Mouse (Mus musculus) limb, embryonic 13.5 days (tissue): ENCODE measurements around the gene Cpne5. TPM values are rescaled to one million over a fixed set of nuclear protein-coding genes. Genes with fewer than 3 reads are reported as not detected.

Experiments used
- ATAC-seq: fragments of 200-750 bp; cut with Nextera tagmentation; 2 replicates; pipeline ENCODE4 v1.8.0; 2017; ENCODE audit warnings: low read depth, moderate number of reproducible peaks, moderate TSS enrichment; ENCODE audit not compliant: low FRiP score
- H3K27ac ChIP-seq: fragments of 300-500 bp; sonication (generic); 2 replicates; pipeline ENCODE4 v1.5.1; 2015; ENCODE audit warnings: inconsistent platforms, mild to moderate bottlenecking, moderate library complexity
- H3K27me3 ChIP-seq: fragments of 300-500 bp; sonication (generic); 2 replicates; pipeline ENCODE4 v1.6.1; 2015; ENCODE audit warnings: mild to moderate bottlenecking, inconsistent platforms
- H3K36me3 ChIP-seq: fragments of 300-500 bp; sonication (generic); 2 replicates; pipeline ENCODE4 v1.6.1; 2015; ENCODE audit warnings: inconsistent platforms, mild to moderate bottlenecking, moderate library complexity
- H3K4me1 ChIP-seq: fragments of 300-500 bp; sonication (generic); 2 replicates; pipeline ENCODE4 v1.6.1; 2015; ENCODE audit warnings: inconsistent platforms
- H3K4me2 ChIP-seq: fragments of 300-500 bp; sonication (generic); replicated peaks from 2 replicates; pipeline ENCODE4 v1.6.1; 2015; ENCODE audit warnings: inconsistent platforms, mild to moderate bottlenecking, moderate library complexity
- H3K4me3 ChIP-seq: fragments of 300-500 bp; sonication (generic); 2 replicates; pipeline ENCODE4 v1.5.1; 2015; ENCODE audit warnings: moderate library complexity, mild to moderate bottlenecking, inconsistent platforms
- H3K9ac ChIP-seq: fragments of 300-500 bp; sonication (generic); 2 replicates; pipeline ENCODE4 v1.6.1; 2015; ENCODE audit warnings: mild to moderate bottlenecking, inconsistent platforms
- H3K9me3 ChIP-seq: fragments of 300-500 bp; sonication (generic); 2 replicates; pipeline ENCODE4 v1.6.1; 2016; ENCODE audit warnings: inconsistent platforms
- WGBS: fragments of 180-500 bp; shearing (Covaris S2); methylation state at CpG from one replicate; pipeline ENCODE4 v1.1.7; 2015; 5-methylcytosine and 5-hydroxymethylcytosine counted together
- polyA plus RNA-seq: library from polyadenylated mRNA; unstranded; fragments of >200 nt; fragmentation: Nextera tagmentation; extraction: Ambion mirVana; gene quantifications from 2 replicates; pipeline ENCODE4 v1.2.1, GENCODE M21; 2015

The Cpne5 gene
- polyA plus RNA-seq, 1 experiment from 2014 or later = 10.4 TPM

DNA sequence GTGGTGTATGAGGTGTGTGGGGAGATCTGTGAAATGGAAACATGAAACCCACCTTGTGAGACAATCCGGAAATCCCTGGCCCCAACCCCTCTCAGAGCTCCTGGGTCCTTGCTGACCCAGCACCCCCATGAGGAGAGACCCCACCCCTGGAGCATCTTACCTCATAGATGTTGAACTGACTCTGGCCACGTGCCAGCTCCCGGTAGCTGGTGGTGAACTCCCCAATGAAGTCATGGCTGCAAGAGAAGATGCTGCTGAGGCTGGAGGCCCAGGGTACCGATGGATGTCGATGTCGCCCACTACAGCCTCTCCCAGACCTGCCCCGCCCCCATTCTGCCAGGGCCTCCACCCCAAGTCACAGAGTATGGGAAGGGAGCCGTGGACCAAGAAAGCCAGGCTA, 64.8 kb downstream of the Cpne5 start:
- H3K9ac ChIP-seq = no peak overlapping the region; the same call in 1 of the 2 replicates
- no peak overlapping the region for H3K27ac ChIP-seq
- H3K4me3 ChIP-seq = no peak overlapping the region
- 75% methylated on average over 8 of the region's 8 CpGs for WGBS
- H3K27me3 ChIP-seq = no peaks in the 10 kb centered on the region
- no peaks in the 10 kb centered on the region for H3K9me3 ChIP-seq
- ATAC-seq = no peak
- H3K36me3 ChIP-seq = no peaks in the 10 kb centered on the region
- H3K4me2 ChIP-seq = no peak overlapping the region
- H3K4me1 ChIP-seq = peaks cover 12% of the 10 kb centered on the region

DNA sequence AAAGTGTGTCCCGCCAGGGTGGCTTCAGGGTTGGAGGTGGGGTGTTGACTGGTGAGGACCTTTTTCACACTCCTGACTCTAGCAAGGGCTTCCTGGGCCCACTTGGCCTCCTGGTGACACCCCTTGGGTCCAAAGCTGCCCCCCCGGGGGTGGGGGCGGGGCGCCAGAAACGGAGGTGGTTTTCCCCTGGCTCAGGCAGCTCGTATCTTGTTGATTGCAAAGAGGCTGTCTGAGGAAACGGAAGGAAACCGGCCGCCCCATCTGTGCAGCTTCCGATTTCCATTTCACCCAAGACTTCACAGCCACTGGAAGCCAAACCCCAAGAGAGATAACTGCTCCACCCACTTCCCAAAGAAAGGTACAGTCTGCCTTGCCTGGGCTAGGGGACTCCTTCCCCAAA, 65.9 kb downstream of the Cpne5 start:
- peaks cover 15% of the 10 kb centered on the region for H3K4me1 ChIP-seq
- no peak overlapping the region for H3K27ac ChIP-seq
- 44% methylated on average over 10 of the region's 10 CpGs for WGBS
- ATAC-seq = no peak
- H3K36me3 ChIP-seq = no peaks in the 10 kb centered on the region
- no peak overlapping the region for H3K4me3 ChIP-seq
- H3K27me3 ChIP-seq = 0 out of 2 replicates have a peak, but pooled peaks cover 5% of the 10 kb centered on the region
- no peak overlapping the region for H3K4me2 ChIP-seq
- H3K9ac ChIP-seq = no peak overlapping the region
- no peaks in the 10 kb centered on the region for H3K9me3 ChIP-seq

DNA sequence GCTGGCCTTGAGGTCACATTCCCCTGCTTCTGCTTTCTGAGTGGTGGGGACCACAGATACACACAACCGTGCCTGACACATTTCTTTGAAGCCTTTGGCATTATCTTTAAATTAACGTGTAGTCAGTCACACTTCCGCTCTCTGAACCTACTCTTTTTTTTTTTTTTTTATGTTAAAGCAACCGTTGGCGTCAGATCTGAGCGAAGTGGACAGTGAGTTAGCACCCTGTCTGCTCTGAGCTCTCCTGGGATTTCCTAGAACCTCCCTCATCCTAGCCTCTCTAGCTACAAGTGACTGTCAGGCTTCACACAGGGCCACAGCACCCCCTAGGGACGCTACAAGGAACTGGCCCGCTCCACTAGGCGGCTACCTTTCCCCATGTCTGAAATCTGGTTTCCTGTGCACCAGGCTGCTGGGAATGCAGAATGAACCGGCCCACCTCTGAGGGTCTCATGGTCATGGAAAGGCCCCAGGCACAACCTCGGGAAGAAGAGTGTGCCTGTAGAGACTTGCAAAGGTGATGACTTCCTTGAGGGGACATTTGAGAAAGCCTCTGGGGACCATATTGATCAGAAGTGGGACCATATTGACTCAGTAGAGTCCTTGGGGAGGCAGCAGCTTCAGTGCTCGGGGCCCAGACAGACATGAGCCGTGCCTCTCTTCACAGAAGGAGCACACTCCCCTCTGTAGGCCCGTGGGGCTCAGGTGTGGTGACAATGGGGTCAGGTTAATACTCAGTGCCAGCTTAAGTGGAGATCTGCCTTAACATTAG, 66.8 kb downstream of the Cpne5 start:
- Histone ChIP-seq H3K27ac (no peak overlapping the region), H3K9ac (no peak overlapping the region), H3K4me1 (peaks cover 10% of the 10 kb centered on the region), H3K4me2 (no peak overlapping the region), H3K36me3 (no peaks in the 10 kb centered on the region), H3K4me3 (no peak overlapping the region), H3K27me3 (peaks cover 13% of the 10 kb centered on the region), H3K9me3 (no peaks in the 10 kb centered on the region)
- 22% methylated on average over 14 of the region's 14 CpGs for WGBS
- no peak for ATAC-seq

DNA sequence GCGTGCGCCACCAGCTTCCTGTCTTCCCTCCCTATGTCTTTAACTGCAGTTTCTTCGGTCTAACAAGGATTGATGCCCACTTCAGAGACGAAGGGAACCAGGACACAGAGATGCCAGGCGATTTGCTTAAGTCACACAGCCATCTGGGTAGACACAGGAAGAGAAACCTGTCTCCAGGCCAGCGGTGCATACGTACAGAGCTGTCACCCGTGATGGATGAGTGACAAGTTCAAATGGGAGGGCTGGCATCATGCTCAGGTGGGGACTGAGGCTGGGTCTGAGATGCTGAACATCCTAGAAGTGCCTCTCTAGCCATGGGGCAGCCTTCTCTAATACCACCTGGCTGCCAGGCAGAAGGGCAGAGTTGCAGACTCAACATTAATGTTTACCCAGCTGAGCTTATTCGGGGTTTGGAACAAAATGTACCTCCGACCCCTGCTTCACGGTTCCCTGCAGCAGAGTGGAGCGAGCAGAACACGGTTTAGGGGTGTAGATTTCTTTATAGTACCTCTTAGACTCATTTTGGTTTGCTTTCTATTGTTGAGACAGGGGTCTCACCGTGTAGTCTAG, 67.5 kb downstream of the Cpne5 start:
- peaks cover 19% of the 10 kb centered on the region for H3K27me3 ChIP-seq

DNA sequence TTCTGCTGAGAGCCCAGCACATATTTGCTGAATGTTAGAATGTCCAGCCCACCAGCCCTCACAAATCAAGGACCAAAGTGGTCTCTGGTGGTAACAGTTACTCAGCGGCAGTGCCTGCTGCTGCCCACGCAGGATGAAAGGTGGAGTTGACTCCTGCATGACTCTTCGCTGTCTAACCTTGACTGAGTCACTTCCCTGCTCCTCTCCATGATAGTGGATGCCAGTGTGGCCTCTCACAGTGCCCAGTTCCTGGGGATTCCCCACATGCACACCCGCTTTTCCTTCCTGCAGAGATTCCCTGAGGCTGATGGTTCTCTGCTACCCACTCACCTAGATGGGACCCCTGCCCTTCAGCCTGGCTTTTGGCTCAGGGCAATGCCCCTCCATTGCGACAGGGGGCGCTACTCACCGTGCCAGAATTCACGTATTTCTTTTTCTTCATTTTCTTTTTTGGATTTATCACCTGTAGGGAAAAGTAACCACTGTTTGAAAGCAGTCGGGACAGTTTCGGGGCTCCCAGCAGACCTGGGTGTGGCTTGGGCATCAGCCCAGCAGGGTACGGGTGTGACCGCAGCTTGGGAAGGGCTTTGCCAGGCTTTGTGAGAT, 68.9 kb downstream of the Cpne5 start:
- peaks cover 24% of the 10 kb centered on the region for H3K4me1 ChIP-seq
- no peak overlapping the region for H3K9ac ChIP-seq
- 70% methylated on average over 12 of the region's 12 CpGs for WGBS
- no peak overlapping the region for H3K4me2 ChIP-seq
- no peaks in the 10 kb centered on the region for H3K9me3 ChIP-seq
- H3K4me3 ChIP-seq = no peak overlapping the region
- H3K27ac ChIP-seq = no peak overlapping the region
- no peak for ATAC-seq
- H3K27me3 ChIP-seq = peaks cover 29% of the 10 kb centered on the region
- H3K36me3 ChIP-seq = no peaks in the 10 kb centered on the region

More for the DNA sequence above, 67.5 kb downstream of the Cpne5 start:
- Histone ChIP-seq H3K9ac (no peak overlapping the region), H3K4me1 (peaks cover 14% of the 10 kb centered on the region), H3K9me3 (no peaks in the 10 kb centered on the region), H3K36me3 (no peaks in the 10 kb centered on the region), H3K4me2 (no peak overlapping the region), H3K4me3 (no peak overlapping the region), H3K27ac (no peak overlapping the region)
- 74% methylated on average over 14 of the region's 14 CpGs for WGBS
- no peak for ATAC-seq

DNA sequence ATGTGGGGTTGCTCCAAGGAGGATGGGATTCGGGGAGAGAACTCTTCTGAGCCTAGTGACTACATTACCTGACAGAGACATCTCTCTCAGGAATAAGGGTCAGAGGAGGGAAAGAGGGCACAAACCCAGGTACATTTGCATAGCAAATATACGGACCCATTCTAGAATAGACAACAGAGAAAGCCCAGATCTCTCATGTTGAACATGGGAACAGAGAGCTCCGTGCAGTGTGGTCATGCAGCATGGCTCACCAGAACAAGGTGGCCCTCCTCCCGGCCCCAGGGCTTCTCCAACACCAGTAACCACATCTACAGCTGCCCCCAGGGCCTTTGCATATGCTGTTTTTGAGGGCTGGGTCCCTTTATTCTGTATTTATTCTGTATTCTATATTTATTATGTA, 69.5 kb downstream of the Cpne5 start:
- Histone ChIP-seq H3K9ac (no peak overlapping the region), H3K36me3 (no peaks in the 10 kb centered on the region), H3K9me3 (no peaks in the 10 kb centered on the region), H3K27ac (no peak overlapping the region), H3K4me1 (peaks cover 24% of the 10 kb centered on the region), H3K4me2 (no peak overlapping the region), H3K27me3 (peaks cover 32% of the 10 kb centered on the region), H3K4me3 (no peak overlapping the region)
- no peak for ATAC-seq
- 85% methylated on average over 4 of the region's 4 CpGs for WGBS

DNA sequence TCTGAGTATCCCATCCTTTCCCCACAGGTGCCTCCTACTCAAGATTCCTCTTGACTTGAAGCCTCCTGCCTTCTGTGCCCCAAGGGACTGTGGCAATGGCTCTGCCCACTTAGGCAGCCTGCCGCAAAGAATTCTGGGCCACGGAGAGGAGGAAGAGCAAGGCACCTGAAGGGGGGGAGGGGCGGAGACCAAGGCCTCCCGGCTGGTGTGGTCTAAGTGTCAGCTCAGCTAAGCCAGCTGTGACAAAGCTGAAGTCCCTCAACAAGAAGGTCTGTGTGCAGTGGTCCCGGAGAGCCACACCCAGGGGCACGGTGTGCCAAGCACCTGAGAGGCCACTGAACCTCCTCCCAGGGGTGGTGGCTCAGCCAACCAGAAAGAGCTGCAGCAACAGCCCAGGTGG, 70.6 kb downstream of the Cpne5 start:
- Histone ChIP-seq H3K4me3 (no peak overlapping the region), H3K27me3 (peaks cover 32% of the 10 kb centered on the region), H3K36me3 (no peaks in the 10 kb centered on the region), H3K4me2 (no peak overlapping the region), H3K4me1 (peaks cover 24% of the 10 kb centered on the region), H3K9ac (no peak overlapping the region), H3K27ac (no peak overlapping the region), H3K9me3 (no peaks in the 10 kb centered on the region)
- ATAC-seq = no peak
- 58% methylated on average over 6 of the region's 6 CpGs for WGBS

DNA sequence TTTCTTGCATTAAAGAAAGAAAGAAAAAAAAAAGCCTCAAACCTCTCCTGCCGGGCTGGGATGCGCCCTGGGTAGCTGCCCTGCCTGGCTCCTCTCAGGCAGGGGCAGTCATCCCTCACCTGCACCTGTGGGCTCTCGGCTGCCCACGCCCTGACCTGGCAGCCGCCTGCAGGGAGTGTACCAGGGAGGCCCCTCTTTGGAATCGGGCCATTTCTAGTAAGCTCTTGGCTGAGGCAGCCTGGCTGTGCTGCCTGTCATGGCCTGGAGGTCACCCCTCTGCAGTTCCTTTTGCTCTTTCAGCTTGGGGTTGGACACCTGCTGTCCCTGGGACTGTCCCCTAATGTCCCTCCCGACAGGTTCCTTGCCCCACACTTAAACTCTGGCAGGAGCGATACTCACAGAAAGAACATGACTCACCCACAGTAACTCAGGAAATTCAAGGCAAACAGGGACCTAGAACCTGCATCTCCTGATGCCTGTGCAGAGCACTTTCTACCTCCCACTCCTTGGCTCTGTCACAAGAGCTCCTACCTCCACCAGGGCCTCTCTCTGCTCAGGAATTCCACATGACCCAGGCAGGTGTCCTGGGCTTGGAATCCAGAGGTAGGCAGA, 71.9 kb downstream of the Cpne5 start:
- no peaks in the 10 kb centered on the region for H3K9me3 ChIP-seq
- no peak overlapping the region for H3K4me2 ChIP-seq
- H3K4me3 ChIP-seq = no peak overlapping the region
- WGBS = 51% methylated on average over 8 of the region's 8 CpGs
- no peaks in the 10 kb centered on the region for H3K36me3 ChIP-seq
- peaks cover 24% of the 10 kb centered on the region for H3K4me1 ChIP-seq
- H3K27me3 ChIP-seq = peaks cover 32% of the 10 kb centered on the region
- H3K27ac ChIP-seq = no peak overlapping the region
- no peak for ATAC-seq
- peak overlapping the region; percentile 8; the same call in 1 of the 2 replicates for H3K9ac ChIP-seq

DNA sequence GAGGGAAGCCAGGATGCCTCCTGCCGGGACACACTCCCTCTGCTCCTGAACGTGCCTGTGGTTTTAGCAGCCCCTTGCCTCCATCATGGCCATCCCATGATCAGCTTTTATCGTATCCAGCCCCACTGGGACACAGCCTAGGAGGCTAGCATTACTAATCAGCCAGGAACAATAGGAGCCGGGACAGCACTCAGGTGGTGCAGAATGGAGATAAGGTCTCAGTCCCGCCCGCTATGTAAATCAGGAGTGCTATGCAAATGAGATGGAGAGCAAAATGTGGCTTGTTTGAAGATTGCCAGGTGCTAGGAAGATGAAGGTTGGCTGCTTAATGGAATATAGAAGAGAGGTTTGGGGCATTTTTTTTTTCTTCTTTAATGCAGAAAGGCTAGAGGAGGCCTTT, 72.5 kb downstream of the Cpne5 start:
- H3K27me3 ChIP-seq = peaks cover 32% of the 10 kb centered on the region
- no peaks in the 10 kb centered on the region for H3K9me3 ChIP-seq
- 22% methylated on average over 6 of the region's 6 CpGs for WGBS
- no peak overlapping the region for H3K27ac ChIP-seq
- peaks cover 24% of the 10 kb centered on the region for H3K4me1 ChIP-seq
- no peaks in the 10 kb centered on the region for H3K36me3 ChIP-seq
- ATAC-seq = no peak
- no peak overlapping the region for H3K4me2 ChIP-seq
- no peak overlapping the region for H3K9ac ChIP-seq
- no peak overlapping the region for H3K4me3 ChIP-seq

DNA sequence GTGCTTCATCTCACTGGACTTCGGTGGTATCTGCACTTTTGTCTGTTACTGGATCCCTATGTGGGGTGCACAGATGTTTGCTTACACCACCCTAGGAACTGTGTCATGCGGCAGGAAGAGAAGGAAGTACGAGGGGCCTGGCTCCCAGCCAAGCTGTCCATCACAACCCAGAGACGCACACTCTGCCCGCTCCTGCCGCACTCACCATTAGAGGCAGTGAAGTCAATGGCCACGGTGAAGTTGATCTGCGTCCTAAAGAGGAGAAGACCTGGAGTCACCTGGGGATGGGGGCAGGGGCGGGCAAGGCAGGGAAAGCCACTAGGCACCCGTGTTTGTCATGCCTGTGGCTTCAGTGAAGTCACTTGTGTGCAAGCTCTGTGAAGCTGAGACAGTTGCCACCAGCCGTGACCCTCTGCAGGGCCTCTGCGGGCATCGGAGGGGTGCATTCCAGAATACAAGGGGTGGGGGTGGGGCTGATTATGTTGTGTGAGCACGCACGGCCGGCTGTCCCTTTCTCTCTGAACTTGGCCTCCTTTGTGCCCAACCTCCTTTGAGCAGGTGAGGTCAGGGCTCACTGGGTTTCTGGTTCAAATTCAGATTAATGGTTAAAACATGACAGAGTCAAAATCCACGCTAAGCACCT, 73.4 kb downstream of the Cpne5 start:
- Histone ChIP-seq H3K36me3 (no peaks in the 10 kb centered on the region), H3K27ac (no peak overlapping the region), H3K4me3 (no peak overlapping the region), H3K9ac (no peak overlapping the region), H3K9me3 (no peaks in the 10 kb centered on the region), H3K4me2 (no peak overlapping the region), H3K27me3 (peaks cover 32% of the 10 kb centered on the region), H3K4me1 (peaks cover 24% of the 10 kb centered on the region)
- 19% methylated on average over 17 of the region's 17 CpGs for WGBS
- no peak for ATAC-seq

DNA sequence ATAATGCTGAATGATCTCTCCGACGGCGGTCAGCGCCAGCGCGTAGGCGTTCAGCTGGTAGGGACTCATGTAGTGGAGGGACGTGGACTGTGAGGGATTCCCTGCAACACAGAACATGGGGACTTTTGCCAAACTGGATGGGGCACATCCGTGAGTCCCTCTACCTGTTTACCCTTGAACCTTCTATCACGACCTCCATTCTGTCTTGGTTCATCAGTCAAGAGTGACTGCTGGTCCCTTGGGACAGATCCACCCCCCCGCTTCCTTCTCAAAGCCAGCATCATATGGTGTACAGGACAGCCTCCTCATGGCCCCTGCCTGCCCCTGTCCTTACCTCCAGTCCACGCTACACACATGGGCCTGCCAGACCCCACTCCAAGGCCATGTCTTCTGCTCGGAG, 75.6 kb downstream of the Cpne5 start:
- Histone ChIP-seq H3K36me3 (no peaks in the 10 kb centered on the region), H3K4me2 (no peak overlapping the region), H3K9me3 (no peaks in the 10 kb centered on the region), H3K27ac (no peak overlapping the region), H3K9ac (no peak overlapping the region), H3K4me1 (peaks cover 21% of the 10 kb centered on the region), H3K4me3 (no peak overlapping the region), H3K27me3 (peaks cover 29% of the 10 kb centered on the region)
- no peak for ATAC-seq
- 94% methylated on average over 13 of the region's 13 CpGs for WGBS
